Comparison of ENCODE assay signal across 9 mouse cellular contexts in genomic region chr1:92972854-92973253, GRCm38 (mm10). TPM values are rescaled to one million over a fixed set of nuclear protein-coding genes. Genes with fewer than 3 reads are reported as not detected.
A peak's percentile ranks its signal among the peaks of the same experiment; 100 is the strongest.
DNase-seq lines count a peak whose midpoint lies in the region; ATAC-seq and TF ChIP-seq lines count a peak whose summit lies in the region.
"Had no signal": no experiment of that assay in that cellular context is flagged by ENCODE, and none has a peak within 500 bp of the region (broad histone marks: within the 10 kb centered on the region; RNA-seq: fewer than 3 reads in every experiment).

No protein-coding gene starts in this region.

- intact Hi-C loops in left cerebral cortex, postnatal 25 days (cut with DNase I): no loop called here
- intact Hi-C loops in left cerebral cortex, adult 2 months (cut with DNase I): no loop called here

- H3K9me3 ChIP-seq in MEL (replicated peaks; ENCODE audit: insufficient read depth, low read length): no peaks in the 10 kb centered on the region
- H3K9me3 ChIP-seq in heart, embryonic 16.5 days (replicated peaks; ENCODE audit: control insufficient read depth, low read length): no peaks in the 10 kb centered on the region

- TF ChIP-seq CTCF in left cerebral cortex, adult 2 months (IDR thresholded peaks at IDR 0.05): no peak
- TF ChIP-seq CTCF in MEL (IDR thresholded peaks at IDR 0.05 in 2 of 3, conservative IDR thresholded peaks at IDR 0.05 in 1 of 3; ENCODE audit: control insufficient read depth in 1 of 3, insufficient read depth in 1 of 3, low read depth in 2 of 3, low read length in 3 of 3, poor library complexity in 1 of 3, severe bottlenecking in 1 of 3): no peak

- peak; percentile 20 to 24 for DNase-seq in left cerebral cortex, postnatal 25 days (ENCODE audit: low spot score in 2 of 2)
- DNase-seq in left cerebral cortex, adult 2 months (ENCODE audit: extremely low spot score in 1 of 2, low spot score in 2 of 2): no peak
- peak; percentile 89 for DNase-seq in MEL (ENCODE audit: low read depth, low spot score)
- DNase-seq in adrenal gland, adult (ENCODE audit: inconsistent age in 2 of 2, low spot score in 1 of 2): peak; percentile 74 to 84
- DNase-seq in neural tube, embryonic 10.5 days (ENCODE audit: extremely low spot score, low spot score): no peak

- TF ChIP-seq EP300 in MEL (IDR thresholded peaks at IDR 0.05; ENCODE audit: low read depth in 1 of 2, low read length in 2 of 2): 0 out of 4 replicates have a peak, but pooled peaks of 1 of the 2 experiments have one; percentile 47

- no peak overlapping the region for H3K4me2 ChIP-seq in heart, embryonic 16.5 days (ENCODE audit: low read depth, low read length)

- no peak for TF ChIP-seq RAD21 in MEL (IDR thresholded peaks at IDR 0.05; ENCODE audit: low read depth, low read length)

- H3K9ac ChIP-seq in MEL (ENCODE audit: control insufficient read depth, low read depth, low read length, poor library complexity, severe bottlenecking): no peak overlapping the region
- H3K9ac ChIP-seq in heart, embryonic 16.5 days (ENCODE audit: low read length): no peak overlapping the region

- H3K4me3 ChIP-seq in left cerebral cortex, adult 2 months: no peak overlapping the region
- H3K4me3 ChIP-seq in MEL (ENCODE audit: control insufficient read depth in 1 of 2, insufficient read depth in 1 of 2, low read depth in 2 of 2, low read length in 2 of 2) (no peak overlapping the region), macrophage (ENCODE audit: inconsistent target) (no peak overlapping the region)
- no peak overlapping the region for H3K4me3 ChIP-seq in heart, embryonic 16.5 days (ENCODE audit: low read length)

- TF ChIP-seq POLR2A in MEL (IDR thresholded peaks at IDR 0.05; ENCODE audit: control insufficient read depth in 1 of 2, insufficient read depth in 1 of 2, low read depth in 1 of 2, low read length in 2 of 2, poor library complexity in 1 of 2): no peak

- peaks cover 0 to 4% of the 10 kb centered on the region in 2 experiments; a peak in 2 of 4 replicates for H3K4me1 ChIP-seq in MEL (ENCODE audit: control insufficient read depth in 1 of 2, insufficient read depth in 2 of 2, low read length in 2 of 2)
- H3K4me1 ChIP-seq in heart, embryonic 16.5 days (ENCODE audit: control insufficient read depth, insufficient read depth, low read length): peaks cover 13% of the 10 kb centered on the region; the same call in 1 of the 2 replicates

- peaks cover 0 to 1% of the 10 kb centered on the region in 2 experiments; a peak in 1 of 4 replicates for H3K27me3 ChIP-seq in MEL (ENCODE audit: control insufficient read depth in 1 of 2, insufficient read depth in 2 of 2, low read length in 2 of 2)
- H3K27me3 ChIP-seq in heart, embryonic 16.5 days (ENCODE audit: control insufficient read depth, insufficient read depth, low read length): 0 out of 2 replicates have a peak, but pooled peaks cover 2% of the 10 kb centered on the region

- 13% methylated on average over 1 of the region's 1 CpGs for WGBS in heart, embryonic 16.5 days
- WGBS in macrophage (ENCODE audit: missing documents): 0% methylated on average over 1 of the region's 1 CpGs

- no peaks in the 10 kb centered on the region for H3K79me2 ChIP-seq in MEL (ENCODE audit: control insufficient read depth, insufficient read depth, low read length, poor library complexity)
- no peaks in the 10 kb centered on the region for H3K79me2 ChIP-seq in macrophage (ENCODE audit: inconsistent target)

- no peak overlapping the region for H3K27ac ChIP-seq in left cerebral cortex, adult 2 months
- no peak overlapping the region for H3K27ac ChIP-seq in MEL (ENCODE audit: control insufficient read depth, low read depth, low read length)
- peak overlapping the region; percentile 22; the same call in 1 of the 2 replicates for H3K27ac ChIP-seq in heart, embryonic 16.5 days (ENCODE audit: low read length)
- H3K27ac ChIP-seq in macrophage: peak overlapping the region; percentile 87

- peak; percentile 69; the same call in 1 of the 2 replicates for ATAC-seq in heart, embryonic 16.5 days (replicated peaks; ENCODE audit: extremely low read depth, insufficient read depth, low FRiP score)

- H3K36me3 ChIP-seq in MEL (ENCODE audit: control insufficient read depth in 1 of 2, insufficient read depth in 2 of 2, low read length in 2 of 2) (no peaks in the 10 kb centered on the region), macrophage (ENCODE audit: inconsistent target) (no peaks in the 10 kb centered on the region)
- no peaks in the 10 kb centered on the region for H3K36me3 ChIP-seq in heart, embryonic 16.5 days (ENCODE audit: control insufficient read depth, insufficient read depth)

TF ChIP-seq in MEL, 35 proteins besides CTCF, POLR2A, EP300 and RAD21:
- TF ChIP-seq USF2 (IDR thresholded peaks at IDR 0.05; ENCODE audit: borderline replicate concordance in 1 of 2, insufficient read depth in 1 of 2, low read depth in 1 of 2, low read length in 2 of 2) (no peak), CHD2 (IDR thresholded peaks at IDR 0.05; ENCODE audit: low read length) (no peak), MYB (IDR thresholded peaks at IDR 0.05; ENCODE audit: low read depth, low read length) (no peak), BHLHE40 (IDR thresholded peaks at IDR 0.05; ENCODE audit: borderline replicate concordance, low read depth, low read length) (no peak), KAT2A (conservative IDR thresholded peaks at IDR 0.05; ENCODE audit: low read depth, low read length) (no peak), MXI1 (IDR thresholded peaks at IDR 0.05; ENCODE audit: low read depth, low read length) (no peak), ZC3H11A (IDR thresholded peaks at IDR 0.05; ENCODE audit: low read depth, low read length) (no peak), CHD1 (IDR thresholded peaks at IDR 0.05; ENCODE audit: low read depth, low read length) (no peak), GATA1 (IDR thresholded peaks at IDR 0.05; ENCODE audit: low read depth, low read length) (no peak), JUND (IDR thresholded peaks at IDR 0.05; ENCODE audit: low read depth, low read length) (no peak), POLR2AphosphoS2 (IDR thresholded peaks at IDR 0.05; ENCODE audit: low read length) (no peak)
TF ChIP-seq in MEL: peak in this region for 0.

RNA-seq across cellular contexts. Expression of gene Gpr35, which starts 22.2 kb away (rescaled TPM):
- under 1 TPM; 0.18 to 0.48 TPM for total RNA-seq in left cerebral cortex, postnatal 25 days (2021)
- total RNA-seq in left cerebral cortex, adult 2 months (2021): 1 to 10 TPM in 1 of 2 experiments, under 1 TPM in 1; 0.16 to 1.1 TPM
- not detected in 2 replicates for total RNA-seq in MEL (2012; rRNA removed)
- polyA plus RNA-seq in MEL (2012; ENCODE audit: insufficient read depth in 1 of 2, insufficient read length in 2 of 2, low read depth in 1 of 2, low replicate concordance in 2 of 2, missing spikeins in 1 of 2): under 1 TPM in 1 of 2 experiments, not detected in 1; 0.22 TPM
- 0.55 and 0.83 TPM in 2 replicates for polyA plus RNA-seq in heart, embryonic 16.5 days (2015; fragmentation: Nextera tagmentation; extraction: Ambion mirVana)
- 10 to 100 TPM in 4 of 26 experiments, 1 to 10 TPM in 17, under 1 TPM in 5; 0.34 to 14.6 (median 3.7) TPM for total RNA-seq in macrophage (2018; cell fraction: chromatin; rRNA removed)
- 10 to 100 TPM in 13 of 26 experiments, 1 to 10 TPM in 13; 3.5 to 34.0 (median 10.0) TPM for total RNA-seq in macrophage (2018; cell fraction: cytosol; rRNA removed)
- 10 to 100 TPM in 10 of 26 experiments, 1 to 10 TPM in 16; 1.6 to 19.0 (median 7.6) TPM for total RNA-seq in macrophage (2018; cell fraction: nucleus; rRNA removed)
- 4.5 to 16.1 TPM (median 7.7 TPM) in 3 replicates for polyA plus RNA-seq in macrophage (2018)

RNA-seq across cellular contexts. Expression of gene Aqp12, which starts 33.3 kb away (rescaled TPM):
- total RNA-seq in left cerebral cortex, postnatal 25 days (2021): not detected
- total RNA-seq in left cerebral cortex, adult 2 months (2021): not detected
- total RNA-seq in MEL (2012; rRNA removed): not detected in 2 replicates
- polyA plus RNA-seq in MEL (2012; ENCODE audit: insufficient read depth in 1 of 2, insufficient read length in 2 of 2, low read depth in 1 of 2, low replicate concordance in 2 of 2, missing spikeins in 1 of 2) (not detected), macrophage (2018) (not detected in 3 replicates)
- polyA plus RNA-seq in heart, embryonic 16.5 days (2015; fragmentation: Nextera tagmentation; extraction: Ambion mirVana): not detected in 2 replicates
- total RNA-seq in macrophage (2018; cell fraction: chromatin; rRNA removed): not detected
- total RNA-seq in macrophage (2018; cell fraction: cytosol; rRNA removed): not detected
- total RNA-seq in macrophage (2018; cell fraction: nucleus; rRNA removed): not detected
- total RNA-seq: layer of hippocampus, postnatal 25 days had no signal
- polyA plus RNA-seq: cortical plate, adult 2 months had no signal

RNA-seq across cellular contexts. Expression of gene Capn10, which starts 38.7 kb away (rescaled TPM):
- total RNA-seq in left cerebral cortex, postnatal 25 days (2021): 10 to 100 TPM; 44.4 to 47.8 TPM
- 10 to 100 TPM; 39.0 to 40.1 TPM for total RNA-seq in left cerebral cortex, adult 2 months (2021)
- 30.5 and 30.7 TPM in 2 replicates for total RNA-seq in MEL (2012; rRNA removed)
- 10 to 100 TPM in 1 of 2 experiments, not detected in 1; 43.3 TPM for polyA plus RNA-seq in MEL (2012; ENCODE audit: insufficient read depth in 1 of 2, insufficient read length in 2 of 2, low read depth in 1 of 2, low replicate concordance in 2 of 2, missing spikeins in 1 of 2)
- 26.9 and 27.1 TPM in 2 replicates for polyA plus RNA-seq in heart, embryonic 16.5 days (2015; fragmentation: Nextera tagmentation; extraction: Ambion mirVana)
- 10 to 100 TPM in 17 of 26 experiments, 1 to 10 TPM in 9; 3.0 to 54.3 (median 18.8) TPM for total RNA-seq in macrophage (2018; cell fraction: chromatin; rRNA removed)
- 10 to 100 TPM in 3 of 26 experiments, 1 to 10 TPM in 23; 2.8 to 11.1 (median 8.5) TPM for total RNA-seq in macrophage (2018; cell fraction: cytosol; rRNA removed)
- 10 to 100 TPM in 14 of 26 experiments, 1 to 10 TPM in 12; 1.4 to 26.2 (median 12.1) TPM for total RNA-seq in macrophage (2018; cell fraction: nucleus; rRNA removed)
- 2.8 to 9.3 TPM (median 7.1 TPM) in 3 replicates for polyA plus RNA-seq in macrophage (2018)

Comparison
In these comparisons a context has a peak if more than half of its experiments do, and no peak if none do; other contexts are left out.
1. DNase-seq: peak in left cerebral cortex, postnatal 25 days (2 of 2), MEL (single experiment) and adrenal gland, adult (2 of 2); none in left cerebral cortex, adult 2 months (0 of 2) and neural tube, embryonic 10.5 days (single experiment).
2. H3K27ac ChIP-seq: peak in heart, embryonic 16.5 days (single experiment) and macrophage (single experiment); none in left cerebral cortex, adult 2 months (single experiment) and MEL (single experiment).